Mouse (Mus musculus) neural tube, embryonic 14.5 days (tissue): ENCODE data around the gene Trpm8. TPM values are rescaled to one million over a fixed set of nuclear protein-coding genes. Genes with fewer than 3 reads are reported as not detected.

Experiments
- ATAC-seq: fragments of 200-750 bp; cut with Nextera tagmentation; 2 replicates; pipeline ENCODE4 v1.8.0; 2017; ENCODE audit warnings: low read depth, mild to moderate bottlenecking, moderate TSS enrichment, moderate library complexity
- H3K27ac ChIP-seq: fragments of 300-500 bp; sonication (generic); 2 replicates; pipeline ENCODE4 v1.5.1; 2014; ENCODE audit warnings: low read depth, mild to moderate bottlenecking, control low read depth, low read length, moderate library complexity, mixed read lengths
- H3K27me3 ChIP-seq: fragments of 300-500 bp; sonication (generic); 2 replicates; pipeline ENCODE4 v1.6.1; 2014; ENCODE audit warnings: low read length; ENCODE audit not compliant: control insufficient read depth, insufficient read depth
- H3K36me3 ChIP-seq: fragments of 300-500 bp; sonication (generic); 2 replicates; pipeline ENCODE4 v1.6.1; 2014; ENCODE audit warnings: low read length, mixed read lengths; ENCODE audit not compliant: control insufficient read depth, insufficient read depth
- H3K4me1 ChIP-seq: fragments of 300-500 bp; sonication (generic); 2 replicates; pipeline ENCODE4 v1.6.1; 2014; ENCODE audit warnings: low read length; ENCODE audit not compliant: control insufficient read depth, insufficient read depth
- H3K4me2 ChIP-seq: fragments of 300-500 bp; sonication (generic); 2 replicates; pipeline ENCODE4 v1.6.1; 2014; ENCODE audit warnings: mild to moderate bottlenecking, low read depth, low read length, control low read depth
- H3K4me3 ChIP-seq: fragments of 300-500 bp; sonication (generic); 2 replicates; pipeline ENCODE4 v1.5.1; 2014; ENCODE audit warnings: low read depth, low read length, control low read depth, mixed read lengths
- H3K9ac ChIP-seq: fragments of 300-500 bp; sonication (generic); replicated peaks from 2 replicates; pipeline ENCODE4 v1.6.1; 2014; ENCODE audit warnings: low read depth, mild to moderate bottlenecking, control low read depth, low read length, mixed read lengths
- H3K9me3 ChIP-seq: fragments of 300-500 bp; sonication (generic); 2 replicates; pipeline ENCODE4 v1.6.1; 2016; ENCODE audit warnings: low read length; ENCODE audit not compliant: control insufficient read depth
- WGBS: fragments of 180-500 bp; shearing (Covaris S2); extraction: QIAGEN DNeasy Blood & Tissue Kit; methylation state at CpG from one replicate; pipeline ENCODE4 v1.1.7; 2014; 5-methylcytosine and 5-hydroxymethylcytosine counted together
- polyA plus RNA-seq: library from polyadenylated mRNA; unstranded; fragments of >200 nt; fragmentation: Nextera tagmentation; extraction: Ambion mirVana; gene quantifications from 2 replicates; pipeline ENCODE4 v1.2.1, GENCODE M21; 2014

Gene Trpm8
- polyA plus RNA-seq, 1 experiment from 2014 or later, result 0.07 TPM

DNA sequence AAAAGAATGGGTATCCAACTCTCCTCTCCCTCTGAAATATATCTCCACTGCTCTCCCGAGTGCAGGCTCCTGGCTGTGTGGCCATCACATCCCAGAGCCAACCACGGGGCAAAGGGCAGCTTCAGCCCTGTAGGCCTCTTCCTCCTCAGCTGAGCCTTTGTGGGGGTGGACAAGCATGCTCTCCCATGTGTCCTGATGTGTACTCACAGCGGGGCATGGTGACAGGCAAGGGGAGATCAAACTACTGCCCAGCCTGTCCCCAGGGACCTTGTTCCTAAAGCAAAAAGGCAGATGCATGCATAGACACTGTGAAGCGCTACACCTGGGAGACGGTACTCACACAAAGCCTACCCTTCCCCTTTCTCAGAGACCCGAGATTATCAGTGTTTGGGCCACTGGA, 17.3 kb upstream of the Trpm8 start:
- H3K9me3 ChIP-seq, result peaks cover 31% of the 10 kb centered on the region
- H3K9ac ChIP-seq, result no peak overlapping the region
- ATAC-seq, result peak; percentile 9
- H3K4me3 ChIP-seq, result no peak overlapping the region
- H3K4me1 ChIP-seq, result no peaks in the 10 kb centered on the region
- peaks cover 38% of the 10 kb centered on the region for H3K36me3 ChIP-seq
- H3K4me2 ChIP-seq, result no peak overlapping the region
- 77% methylated on average over 6 of the region's 6 CpGs for WGBS
- no peak overlapping the region for H3K27ac ChIP-seq
- H3K27me3 ChIP-seq, result no peaks in the 10 kb centered on the region

DNA sequence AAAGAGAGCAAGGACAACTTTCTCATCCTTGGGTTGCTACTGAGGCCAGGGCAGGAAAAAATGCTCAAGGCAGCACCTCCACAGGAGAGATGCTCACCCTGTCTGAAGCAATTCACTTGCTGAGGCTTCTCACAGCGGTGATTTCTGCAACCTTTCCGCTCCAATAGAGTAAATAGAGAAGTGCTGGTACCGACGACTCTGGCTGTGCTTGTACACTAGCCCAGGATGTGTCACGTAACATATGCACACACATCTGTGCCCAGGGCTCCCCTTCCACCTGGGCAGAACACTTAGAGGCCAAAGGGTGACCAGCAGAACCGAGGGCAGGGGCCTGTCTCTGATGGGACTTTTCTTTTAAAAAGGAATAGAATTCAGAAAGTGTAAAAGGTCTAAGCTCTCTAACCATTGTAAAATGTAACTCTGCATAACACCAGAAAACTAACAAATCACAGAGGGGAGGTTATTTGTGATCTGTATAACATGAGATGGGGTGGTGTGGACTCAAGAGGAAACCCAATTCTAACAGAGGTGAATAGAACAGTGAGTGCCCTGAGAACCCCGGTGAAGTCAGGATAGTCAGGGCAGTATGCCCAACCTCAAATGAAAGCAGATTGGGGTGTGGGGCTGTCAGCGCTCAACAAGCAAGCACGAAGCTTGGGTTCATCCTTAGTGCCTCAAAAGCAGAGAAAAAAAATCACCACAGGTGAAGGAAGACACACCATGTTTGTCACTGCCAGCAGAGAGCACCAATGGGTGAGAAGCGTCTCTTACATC, 16.7 kb upstream of the Trpm8 start:
- H3K36me3 ChIP-seq, result peaks cover 45% of the 10 kb centered on the region
- H3K27ac ChIP-seq, result no peak overlapping the region
- WGBS, result 86% methylated on average over 10 of the region's 10 CpGs

GRCm38 (mm10) chr1:88261706-88262105, 15.8 kb upstream of the Trpm8 start:
- Histone ChIP-seq H3K4me1 (no peaks in the 10 kb centered on the region), H3K27ac (no peak overlapping the region), H3K9me3 (peaks cover 17% of the 10 kb centered on the region), H3K27me3 (no peaks in the 10 kb centered on the region), H3K9ac (no peak overlapping the region), H3K4me3 (no peak overlapping the region), H3K4me2 (no peak overlapping the region), H3K36me3 (peaks cover 54% of the 10 kb centered on the region)
- 85% methylated on average over 7 of the region's 7 CpGs for WGBS
- ATAC-seq, result no peak

More for the DNA sequence above, 16.7 kb upstream of the Trpm8 start:
- no peaks in the 10 kb centered on the region for H3K4me1 ChIP-seq
- H3K9ac ChIP-seq, result no peak overlapping the region
- H3K4me3 ChIP-seq, result no peak overlapping the region
- no peak for ATAC-seq
- no peaks in the 10 kb centered on the region for H3K27me3 ChIP-seq
- peaks cover 24% of the 10 kb centered on the region for H3K9me3 ChIP-seq
- no peak overlapping the region for H3K4me2 ChIP-seq

GRCm38 (mm10) chr1:88262255-88262654, 15.2 kb upstream of the Trpm8 start:
- Histone ChIP-seq H3K4me2 (no peak overlapping the region), H3K4me3 (no peak overlapping the region), H3K9me3 (peaks cover 12% of the 10 kb centered on the region), H3K4me1 (no peaks in the 10 kb centered on the region), H3K27ac (no peak overlapping the region), H3K27me3 (no peaks in the 10 kb centered on the region), H3K36me3 (peaks cover 59% of the 10 kb centered on the region), H3K9ac (no peak overlapping the region)
- 80% methylated on average over 4 of the region's 4 CpGs for WGBS
- ATAC-seq, result peak; percentile 10; the same call in 1 of the 2 replicates

DNA sequence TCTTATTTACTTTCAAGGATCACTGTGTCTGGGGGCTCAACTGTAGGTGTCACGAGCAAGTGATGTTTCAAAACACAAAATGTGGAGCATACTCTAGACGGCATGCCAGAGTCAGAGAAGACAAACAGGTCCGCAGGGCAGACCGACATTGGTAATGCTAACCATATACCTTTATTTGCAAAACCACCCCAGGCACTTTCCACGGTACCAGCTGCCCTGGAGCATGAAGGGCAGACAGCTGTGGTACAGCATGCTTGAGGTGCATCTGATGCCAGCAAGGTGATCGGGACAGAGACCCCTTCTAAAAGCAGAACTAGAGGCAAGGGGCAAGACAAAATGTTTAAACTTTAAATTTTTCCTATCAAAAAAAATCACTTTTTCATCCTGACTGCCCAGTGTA, 14.5 kb upstream of the Trpm8 start:
- peaks cover 5% of the 10 kb centered on the region; the same call in 1 of the 2 replicates for H3K9me3 ChIP-seq
- H3K4me1 ChIP-seq, result no peaks in the 10 kb centered on the region
- peaks cover 66% of the 10 kb centered on the region for H3K36me3 ChIP-seq
- H3K27ac ChIP-seq, result no peak overlapping the region
- WGBS, result 77% methylated on average over 6 of the region's 6 CpGs
- no peak overlapping the region for H3K4me3 ChIP-seq
- no peaks in the 10 kb centered on the region for H3K27me3 ChIP-seq
- no peak for ATAC-seq
- no peak overlapping the region for H3K4me2 ChIP-seq
- H3K9ac ChIP-seq, result no peak overlapping the region

- Histone ChIP-seq H3K27me3 (no peaks in the 10 kb centered on the region), H3K27ac (no peak overlapping the region), H3K9ac (no peak overlapping the region), H3K4me3 (no peak overlapping the region), H3K4me2 (no peak overlapping the region), H3K9me3 (no peaks in the 10 kb centered on the region), H3K36me3 (peaks cover 74% of the 10 kb centered on the region), H3K4me1 (no peaks in the 10 kb centered on the region)
- WGBS, result 93% methylated on average over 5 of the region's 5 CpGs
- no peak for ATAC-seq
Measured at GRCm38 (mm10) chr1:88263778-88264177, 13.7 kb upstream of the Trpm8 start.

DNA sequence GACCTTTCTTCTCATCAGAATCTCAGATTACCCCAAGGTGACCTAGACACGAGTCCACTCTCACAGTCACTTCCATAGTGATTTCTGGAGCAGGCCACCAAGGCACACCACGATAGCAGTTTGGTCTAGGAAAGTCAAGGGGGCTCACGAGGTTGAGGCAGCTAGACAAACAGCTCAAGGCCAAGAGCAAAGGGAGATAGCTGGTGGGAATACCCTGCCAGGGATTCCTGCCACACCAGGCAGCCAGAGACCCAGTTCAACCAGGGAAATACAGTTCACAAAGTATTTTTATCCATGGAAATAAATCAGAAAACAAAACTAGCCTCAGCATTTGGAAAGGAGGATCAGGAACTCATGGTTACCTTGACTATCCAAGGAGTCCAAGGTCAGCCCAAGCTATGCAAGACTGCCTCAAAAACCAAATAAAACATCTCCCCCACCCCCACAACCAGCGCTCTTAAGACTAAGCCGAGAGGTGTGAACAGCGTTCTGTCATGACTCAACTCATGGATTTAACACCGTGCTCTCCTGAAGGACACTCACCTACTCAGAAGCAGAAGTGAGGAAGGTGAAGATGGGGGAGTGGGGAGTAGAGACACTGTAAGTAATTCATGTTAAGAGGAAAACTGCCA, 13.1 kb upstream of the Trpm8 start:
- Histone ChIP-seq H3K4me1 (no peaks in the 10 kb centered on the region), H3K27me3 (no peaks in the 10 kb centered on the region), H3K9me3 (no peaks in the 10 kb centered on the region), H3K36me3 (peaks cover 80% of the 10 kb centered on the region), H3K4me2 (no peak overlapping the region), H3K27ac (no peak overlapping the region), H3K4me3 (no peak overlapping the region), H3K9ac (no peak overlapping the region)
- ATAC-seq, result no peak
- 91% methylated on average over 7 of the region's 7 CpGs for WGBS

GRCm38 (mm10) chr1:88264869-88265240, 12.6 kb upstream of the Trpm8 start:
- H3K9ac ChIP-seq, result no peak overlapping the region
- no peak for ATAC-seq
- WGBS, result 81% methylated on average over 4 of the region's 4 CpGs
- H3K4me1 ChIP-seq, result no peaks in the 10 kb centered on the region
- no peak overlapping the region for H3K27ac ChIP-seq
- no peak overlapping the region for H3K4me3 ChIP-seq
- H3K36me3 ChIP-seq, result peaks cover 85% of the 10 kb centered on the region
- no peaks in the 10 kb centered on the region for H3K27me3 ChIP-seq
- H3K4me2 ChIP-seq, result no peak overlapping the region
- no peaks in the 10 kb centered on the region for H3K9me3 ChIP-seq

DNA sequence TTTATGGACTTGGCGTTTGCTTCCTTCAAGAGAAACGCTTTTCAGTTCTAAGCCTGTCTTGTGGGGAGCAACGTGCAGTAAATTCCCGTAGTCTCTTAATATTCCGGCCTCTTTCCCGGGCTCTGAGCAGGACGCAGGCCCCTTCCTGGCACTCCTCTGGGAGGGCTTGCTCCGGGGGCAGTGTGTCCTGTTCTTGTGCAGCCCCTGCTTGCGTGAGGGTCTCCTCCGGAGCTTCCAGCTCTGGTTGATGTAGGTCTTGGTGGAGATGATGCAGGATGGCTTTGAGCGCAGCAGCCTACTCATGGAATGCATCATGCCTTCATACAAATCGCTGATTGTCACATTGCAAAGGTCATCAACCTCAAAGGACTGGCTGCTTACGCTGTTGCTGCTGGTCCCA, 11.3 kb upstream of the Trpm8 start:
- peaks cover 78% of the 10 kb centered on the region for H3K36me3 ChIP-seq
- H3K9me3 ChIP-seq, result no peaks in the 10 kb centered on the region
- H3K4me3 ChIP-seq, result no peak overlapping the region
- H3K4me2 ChIP-seq, result no peak overlapping the region
- H3K27ac ChIP-seq, result no peak overlapping the region
- no peak for ATAC-seq
- H3K9ac ChIP-seq, result no peak overlapping the region
- no peaks in the 10 kb centered on the region for H3K4me1 ChIP-seq
- WGBS, result 89% methylated on average over 13 of the region's 13 CpGs
- no peaks in the 10 kb centered on the region for H3K27me3 ChIP-seq
